Mouse (Mus musculus): ENCODE results near the gene Bak1. TPM values are rescaled to one million over a fixed set of nuclear protein-coding genes. Genes with fewer than 3 reads are reported as not detected.

Bak1 gene
- total and polyA plus RNA-seq, 3 experiments = 15.0 to 35.0 (median 16.9) TPM

DNA sequence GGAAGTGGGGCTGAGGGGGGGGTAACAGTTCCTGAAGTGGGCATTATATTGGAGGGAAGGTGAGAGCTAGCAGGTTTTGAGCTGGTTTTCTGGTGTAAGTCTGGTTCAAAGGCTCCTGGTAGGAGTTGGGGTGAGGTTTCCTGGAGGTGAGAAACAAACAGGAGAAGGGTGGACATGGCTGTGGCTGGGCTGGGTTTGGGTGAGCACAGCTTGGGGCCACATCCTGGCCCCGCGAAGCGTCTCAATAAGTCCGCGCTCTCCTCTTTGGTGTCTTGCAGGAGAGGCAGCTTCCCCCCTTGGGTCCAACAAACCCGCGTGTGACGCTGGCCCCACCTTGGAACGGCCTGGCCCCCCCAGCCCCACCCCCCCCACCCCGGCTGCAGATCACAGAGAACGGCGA lies 58.6 kb downstream of the Bak1 start:
- intact Hi-C loops (cut with DNase I) = loop anchor here (5.0 kb wide), 1 partner anchor 53 kb away; the partner anchor contains the start of gene Kifc5b
- H3K79me2 ChIP-seq (replicated peaks; ENCODE audit: control insufficient read depth, insufficient read depth, low read length) = 0 out of 2 replicates have a peak, but pooled peaks cover 3% of the 10 kb centered on the region
- H3K4me3 ChIP-seq = no peak overlapping the region
- peaks cover 3% of the 10 kb centered on the region; the same call in 1 of the 2 replicates for H3K4me1 ChIP-seq (ENCODE audit: control insufficient read depth, insufficient read depth, low read length)
- 64% methylated on average over 12 of the region's 12 CpGs for WGBS
- no peak overlapping the region for H3K27ac ChIP-seq
- H3K9ac ChIP-seq (ENCODE audit: low read depth, low read length) = no peak overlapping the region
- TF ChIP-seq POLR2A (IDR thresholded peaks at IDR 0.05; ENCODE audit: insufficient read depth, low read depth, low read length) (no peak), CTCF (IDR thresholded peaks at IDR 0.05) (no peak), EP300 (IDR thresholded peaks at IDR 0.05; ENCODE audit: insufficient read depth, low read depth, low read length) (no peak)
- no peak for DNase-seq
- no peaks in the 10 kb centered on the region for H3K36me3 ChIP-seq (ENCODE audit: control insufficient read depth, insufficient read depth, low read length)
- H3K27me3 ChIP-seq (ENCODE audit: control insufficient read depth, insufficient read depth, low read length) = no peaks in the 10 kb centered on the region

Other genes with a start within 250 kb of the Bak1 start
- gene Bnip1, start 247.9 kb downstream of the Bak1 start, total RNA-seq (2021) = 10 to 100 TPM; 28.5 to 28.8 TPM
- gene Bnip1, start 247.9 kb downstream of the Bak1 start, polyA plus RNA-seq (2012; rRNA removed) = 23.7 and 28.8 TPM in 2 replicates
- gene Nkx2-5, start 184.0 kb downstream of the Bak1 start, total RNA-seq (2021) = 10 to 100 TPM; 87.1 to 96.3 TPM
- 72.6 and 104 TPM in 2 replicates for gene Nkx2-5, start 184.0 kb downstream of the Bak1 start, polyA plus RNA-seq (2012; rRNA removed)
- under 1 TPM; 0.26 to 0.36 TPM for gene Kifc5b, start 111.9 kb downstream of the Bak1 start, total RNA-seq (2021)
- gene Kifc5b, start 111.9 kb downstream of the Bak1 start, polyA plus RNA-seq (2012; rRNA removed) = 0.62 and 0.79 TPM in 2 replicates
- gene Phf1, start 96.0 kb downstream of the Bak1 start, total RNA-seq (2021) = 10 to 100 TPM; 17.8 to 18.1 TPM
- gene Phf1, start 96.0 kb downstream of the Bak1 start, polyA plus RNA-seq (2012; rRNA removed) = 35.3 and 36.8 TPM in 2 replicates
- 10 to 100 TPM; 78.6 to 94.2 TPM for gene Cuta, start 89.4 kb downstream of the Bak1 start, total RNA-seq (2021)
- gene Cuta, start 89.4 kb downstream of the Bak1 start, polyA plus RNA-seq (2012; rRNA removed) = 85.1 and 96.6 TPM in 2 replicates
- 1 to 10 TPM; 4.1 to 4.2 TPM for gene Syngap1, start 87.8 kb downstream of the Bak1 start, total RNA-seq (2021)
- gene Syngap1, start 87.8 kb downstream of the Bak1 start, polyA plus RNA-seq (2012; rRNA removed) = 6.7 and 9.0 TPM in 2 replicates
- 1 to 10 TPM; 1.5 to 3.5 TPM for gene Zbtb9, start 55.8 kb downstream of the Bak1 start, total RNA-seq (2021)
- gene Zbtb9, start 55.8 kb downstream of the Bak1 start, polyA plus RNA-seq (2012; rRNA removed) = 2.4 and 2.8 TPM in 2 replicates
- gene Itpr3, start 28.3 kb upstream of the Bak1 start, total RNA-seq (2021) = 1 to 10 TPM; 4.6 to 6.2 TPM
- gene Itpr3, start 28.3 kb upstream of the Bak1 start, polyA plus RNA-seq (2012; rRNA removed) = 3.4 and 6.7 TPM in 2 replicates
- 100 to 1,000 TPM; 296 to 343 TPM for gene Uqcc2, start 104.9 kb upstream of the Bak1 start, total RNA-seq (2021)
- 288 and 395 TPM in 2 replicates for gene Uqcc2, start 104.9 kb upstream of the Bak1 start, polyA plus RNA-seq (2012; rRNA removed)
- gene Ip6k3, start 138.8 kb upstream of the Bak1 start, total RNA-seq (2021) = 1 to 10 TPM; 4.1 to 5.6 TPM
- 8.2 and 10.1 TPM in 2 replicates for gene Ip6k3, start 138.8 kb upstream of the Bak1 start, polyA plus RNA-seq (2012; rRNA removed)
- gene Lemd2, start 175.5 kb upstream of the Bak1 start, total RNA-seq (2021) = 10 to 100 TPM; 30.0 to 31.4 TPM
- gene Lemd2, start 175.5 kb upstream of the Bak1 start, polyA plus RNA-seq (2012; rRNA removed) = 38.3 and 39.5 TPM in 2 replicates

Measured in heart, adult 2 months (tissue).